In the genomic region with DNA sequence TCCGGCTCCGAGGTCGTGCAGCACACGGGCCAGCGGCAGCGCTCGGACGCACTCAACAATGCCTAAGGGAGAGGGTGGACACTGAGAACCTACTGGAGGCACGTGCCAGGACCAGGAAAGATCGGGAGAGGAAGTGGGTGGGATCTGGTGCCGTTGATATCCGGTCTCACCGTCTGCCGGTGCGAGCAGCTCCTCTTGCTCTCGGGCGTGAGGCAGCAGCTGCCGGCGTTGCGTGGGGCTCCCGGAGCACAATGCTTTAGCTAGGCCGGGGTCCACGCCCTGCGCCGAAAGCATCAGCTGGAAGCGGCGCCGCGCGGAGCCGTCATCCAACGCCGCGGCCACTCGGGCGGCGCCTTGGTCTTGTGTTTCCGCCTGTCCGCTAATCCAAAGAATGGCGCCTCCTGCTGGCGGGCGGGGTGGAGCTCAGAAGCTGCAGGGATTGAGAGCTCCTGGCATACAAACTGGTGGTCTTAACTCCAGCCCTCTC, we compare ENCODE assay signal across 8 mouse cellular contexts. TPM values are rescaled to one million over a fixed set of nuclear protein-coding genes. Genes with fewer than 3 reads are reported as not detected.
DNase-seq lines count a peak whose midpoint lies in the region; ATAC-seq lines count a peak whose summit lies in the region.

A gene (minus strand): TSS at position 85 of the 487 bp plus-strand sequence.

- ATAC-seq in hindbrain, embryonic 12.5 days (ENCODE audit: low FRiP score): peak; percentile 80

- no peaks in the 10 kb centered on the region for H3K9me3 ChIP-seq in hindbrain, embryonic 12.5 days (replicated peaks)

- H3K4me2 ChIP-seq in hindbrain, embryonic 12.5 days (replicated peaks): peak within 1 kb of the TSS; percentile 69

- peak; percentile 93 for DNase-seq in Muller cell, postnatal 12 days (ENCODE audit: inconsistent ontology term)
- peak; percentile 91 for DNase-seq in cerebellum, adult 9-11 months
- peak; percentile 87 to 90 for DNase-seq in frontal cortex, postnatal 10 days (ENCODE audit: low spot score in 2 of 2)
- DNase-seq in layer of hippocampus, postnatal 14 days (ENCODE audit: low spot score in 2 of 2): peak; percentile 95 to 96
- peak; percentile 97 for DNase-seq in lung, postnatal 14 days
- peak; percentile 71 for DNase-seq in retina, adult 2 months (ENCODE audit: low read depth, low spot score)
- peak; percentile 87 to 94 for DNase-seq in thymus, postnatal 36 days

- H3K27me3 ChIP-seq in hindbrain, embryonic 12.5 days: peaks cover 37% of the 10 kb centered on the region

- H3K4me1 ChIP-seq in hindbrain, embryonic 12.5 days: peaks cover 23% of the 10 kb centered on the region

- peak within 1 kb of the TSS; percentile 63 for H3K4me3 ChIP-seq in hindbrain, embryonic 12.5 days

- peaks cover 41% of the 10 kb centered on the region for H3K36me3 ChIP-seq in hindbrain, embryonic 12.5 days

- peak within 1 kb of the TSS; percentile 95 for H3K27ac ChIP-seq in hindbrain, embryonic 12.5 days

- peak within 1 kb of the TSS; percentile 73 for H3K9ac ChIP-seq in hindbrain, embryonic 12.5 days

- 0% methylated on average over 42 of the region's 42 CpGs for WGBS in hindbrain, embryonic 12.5 days

RNA-seq across cellular contexts. Expression of the gene that starts here (rescaled TPM):
- polyA plus RNA-seq in hindbrain, embryonic 12.5 days (2016; fragmentation: Nextera tagmentation; extraction: Ambion mirVana): 4.9 and 6.5 TPM in 2 replicates
- total RNA-seq in layer of hippocampus, postnatal 14 days (2021): 10 to 100 TPM; 28.9 to 29.9 TPM

Comparison
In these comparisons a context has a peak if more than half of its experiments do, and no peak if none do; other contexts are left out.
1. Peak in every context shown above with its lines: DNase-seq, ATAC-seq, H3K4me3 ChIP-seq and H3K27ac ChIP-seq.